Mouse (Mus musculus): Measurements from ENCODE around the gene Slc25a30. TPM values are rescaled to one million over a fixed set of nuclear protein-coding genes. Genes with fewer than 3 reads are reported as not detected.

Slc25a30 gene
- total RNA-seq (2012; rRNA removed), result 20.3 and 25.9 TPM in 2 replicates
- 10 to 100 TPM in 1 of 2 experiments, not detected in 1; 24.0 TPM for polyA plus RNA-seq (2012; ENCODE audit: insufficient read depth in 1 of 2, insufficient read length in 2 of 2, low read depth in 1 of 2, low replicate concordance in 2 of 2, missing spikeins in 1 of 2)

GRCm38 (mm10) chr14:75786868-75787793 lies at the start of gene Slc25a30:
TSS of gene Slc25a30 (minus strand) at chr14:75787037.
- Histone ChIP-seq H3K36me3 (ENCODE audit: control insufficient read depth in 1 of 2, insufficient read depth in 2 of 2, low read length in 2 of 2) (peaks cover 4 to 18% of the 10 kb centered on the region in 2 experiments), H3K27me3 (ENCODE audit: control insufficient read depth in 1 of 2, insufficient read depth in 2 of 2, low read length in 2 of 2) (no peaks in the 10 kb centered on the region), H3K9me3 (replicated peaks; ENCODE audit: insufficient read depth, low read length) (no peaks in the 10 kb centered on the region), H3K79me2 (ENCODE audit: control insufficient read depth, insufficient read depth, low read length, poor library complexity) (peaks cover 8% of the 10 kb centered on the region), H3K4me1 (ENCODE audit: control insufficient read depth in 1 of 2, insufficient read depth in 2 of 2, low read length in 2 of 2) (peaks cover 6% of the 10 kb centered on the region in 2 experiments), H3K9ac (ENCODE audit: control insufficient read depth, low read depth, low read length, poor library complexity, severe bottlenecking) (peak within 1 kb of the TSS; percentile 91), H3K27ac (ENCODE audit: control insufficient read depth, low read depth, low read length) (peak within 1 kb of the TSS; percentile 77), H3K4me3 (ENCODE audit: control insufficient read depth in 1 of 2, insufficient read depth in 1 of 2, low read depth in 2 of 2, low read length in 2 of 2) (peak within 1 kb of the TSS; percentile 77 to 78)
- DNase-seq (ENCODE audit: low read depth, low spot score), result peak; percentile 96
- peak; percentile 78; the same call in 1 of the 2 replicates for TF ChIP-seq UBTF (IDR thresholded peaks at IDR 0.05; ENCODE audit: borderline replicate concordance, insufficient read depth, low read depth, low read length)
- TF ChIP-seq MYC (IDR thresholded peaks at IDR 0.05; ENCODE audit: low read depth, low read length), result peak; percentile 44; the same call in 1 of the 2 replicates
- TF ChIP-seq TBP (IDR thresholded peaks at IDR 0.05; ENCODE audit: low read depth, low read length), result peak; percentile 88
- peak; percentile 39; the same call in 1 of the 2 replicates for TF ChIP-seq USF1 (IDR thresholded peaks at IDR 0.05; ENCODE audit: low read depth, low read length)
- peak; percentile 90 to 96 for TF ChIP-seq POLR2A (IDR thresholded peaks at IDR 0.05; ENCODE audit: control insufficient read depth in 1 of 2, insufficient read depth in 1 of 2, low read depth in 1 of 2, low read length in 2 of 2, poor library complexity in 1 of 2)
- no peak for TF ChIP-seq RCOR1 (IDR thresholded peaks at IDR 0.05; ENCODE audit: low read depth, low read length)
- TF ChIP-seq CHD1 (IDR thresholded peaks at IDR 0.05; ENCODE audit: low read depth, low read length), result peak; percentile 54; the same call in 1 of the 2 replicates
- TF ChIP-seq ZNF384 (IDR thresholded peaks at IDR 0.05; ENCODE audit: low read depth, low read length), result no peak
- TF ChIP-seq HCFC1 (IDR thresholded peaks at IDR 0.05; ENCODE audit: low read depth, low read length), result peak; percentile 61
- peak; percentile 96 for TF ChIP-seq NELFE (IDR thresholded peaks at IDR 0.05; ENCODE audit: low read depth, low read length)
- TF ChIP-seq E2F4 (IDR thresholded peaks at IDR 0.05; ENCODE audit: borderline replicate concordance, low read depth, low read length), result no peak
- TF ChIP-seq ZC3H11A (IDR thresholded peaks at IDR 0.05; ENCODE audit: low read depth, low read length), result no peak
- no peak for TF ChIP-seq CHD2 (IDR thresholded peaks at IDR 0.05; ENCODE audit: low read length)
- TF ChIP-seq MAFK (IDR thresholded peaks at IDR 0.05; ENCODE audit: borderline replicate concordance, low read depth, low read length), result no peak
- TF ChIP-seq USF2 (IDR thresholded peaks at IDR 0.05; ENCODE audit: borderline replicate concordance in 1 of 2, insufficient read depth in 1 of 2, low read depth in 1 of 2, low read length in 2 of 2), result no peak
- TF ChIP-seq POLR2AphosphoS2 (IDR thresholded peaks at IDR 0.05; ENCODE audit: low read length), result peak; percentile 97
- no peak for TF ChIP-seq JUND (IDR thresholded peaks at IDR 0.05; ENCODE audit: low read depth, low read length)
- no peak for TF ChIP-seq ZKSCAN1 (IDR thresholded peaks at IDR 0.05; ENCODE audit: low read depth, low read length)
- TF ChIP-seq GATA1 (IDR thresholded peaks at IDR 0.05; ENCODE audit: low read depth, low read length), result no peak
- TF ChIP-seq SMC3 (IDR thresholded peaks at IDR 0.05; ENCODE audit: low read depth, low read length), result no peak
- TF ChIP-seq BHLHE40 (IDR thresholded peaks at IDR 0.05; ENCODE audit: borderline replicate concordance, low read depth, low read length), result no peak
- TF ChIP-seq ZMIZ1 (IDR thresholded peaks at IDR 0.05; ENCODE audit: low read depth, low read length), result peak; percentile 96
- peak; percentile 29; the same call in 1 of the 2 replicates for TF ChIP-seq ETS1 (IDR thresholded peaks at IDR 0.05; ENCODE audit: low read depth, low read length)
- no peak for TF ChIP-seq MYB (IDR thresholded peaks at IDR 0.05; ENCODE audit: low read depth, low read length)
- peak; percentile 83 for TF ChIP-seq ELF1 (IDR thresholded peaks at IDR 0.05; ENCODE audit: low read depth, low read length)
- no peak for TF ChIP-seq MEF2A (IDR thresholded peaks at IDR 0.05; ENCODE audit: extremely low read depth, insufficient replicate concordance, low read depth, low read length, poor library complexity, severe bottlenecking)
- TF ChIP-seq GABPA (IDR thresholded peaks at IDR 0.05; ENCODE audit: low read depth, low read length), result no peak
- 0 out of 2 replicates have a peak, but pooled peaks have one; percentile 31 for TF ChIP-seq MAZ (IDR thresholded peaks at IDR 0.05; ENCODE audit: low read depth, low read length)
- peak; percentile 84 for TF ChIP-seq SIN3A (IDR thresholded peaks at IDR 0.05; ENCODE audit: low read length)
- 0 out of 2 replicates have a peak, but pooled peaks have one; percentile 32 for TF ChIP-seq MXI1 (IDR thresholded peaks at IDR 0.05; ENCODE audit: low read depth, low read length)
- TF ChIP-seq TCF12 (IDR thresholded peaks at IDR 0.05; ENCODE audit: low read depth, low read length), result peak; percentile 71
- no peak for TF ChIP-seq TAL1 (IDR thresholded peaks at IDR 0.05; ENCODE audit: low read length)
- TF ChIP-seq RAD21 (IDR thresholded peaks at IDR 0.05; ENCODE audit: low read depth, low read length), result no peak
- peak; percentile 66 for TF ChIP-seq NRF1 (IDR thresholded peaks at IDR 0.05; ENCODE audit: insufficient read depth, low read depth, low read length, poor library complexity, severe bottlenecking)
